In the genomic region with DNA sequence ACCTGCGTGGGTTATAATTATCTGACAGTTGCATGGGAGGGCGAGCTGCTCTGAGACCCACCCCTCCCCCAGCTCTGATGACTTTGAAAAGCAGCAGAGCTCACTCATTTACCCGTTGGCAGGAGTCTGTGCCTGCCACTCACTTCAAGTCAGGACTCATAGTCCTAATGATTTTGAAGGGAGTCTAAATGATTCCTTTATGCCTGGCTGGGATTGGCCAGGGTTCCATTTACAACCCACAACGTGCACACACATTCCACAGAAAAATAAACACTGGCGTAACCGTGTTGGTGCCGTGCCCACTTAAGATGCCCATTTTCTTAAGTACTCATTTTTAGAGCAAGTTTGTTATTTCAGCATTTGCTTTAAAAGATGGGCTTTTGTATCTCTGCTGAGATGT, we compare ENCODE assay signal across 15 mouse cellular contexts.
DNase-seq lines count a peak whose midpoint lies in the region; ATAC-seq lines count a peak whose summit lies in the region.
"Had no signal": no experiment of that assay in that cellular context is flagged by ENCODE, and none has a peak within 500 bp of the region (broad histone marks: within the 10 kb centered on the region; RNA-seq: fewer than 3 reads in every experiment).

No protein-coding gene starts in this region.

- H3K4me1 ChIP-seq in heart, embryonic 13.5 days: peaks cover 11% of the 10 kb centered on the region
- peaks cover 23% of the 10 kb centered on the region for H3K4me1 ChIP-seq in limb, embryonic 13.5 days
- H3K4me1 ChIP-seq: liver, embryonic 15.5 days; midbrain, embryonic 13.5 days had no signal

- no peak overlapping the region for H3K9ac ChIP-seq in heart, embryonic 13.5 days
- no peak overlapping the region for H3K9ac ChIP-seq in limb, embryonic 13.5 days
- H3K9ac ChIP-seq: kidney, embryonic 15.5 days; liver, embryonic 15.5 days; midbrain, embryonic 13.5 days had no signal

- intact Hi-C loops in heart, postnatal 14 days (cut with DNase I): no loop called here

- no peak overlapping the region for H3K4me2 ChIP-seq in heart, embryonic 13.5 days
- peak overlapping the region; percentile 28 for H3K4me2 ChIP-seq in limb, embryonic 13.5 days (replicated peaks)
- H3K4me2 ChIP-seq: kidney, embryonic 15.5 days; liver, embryonic 15.5 days; midbrain, embryonic 13.5 days had no signal

- H3K4me3 ChIP-seq in heart, embryonic 13.5 days: no peak overlapping the region
- H3K4me3 ChIP-seq in limb, embryonic 13.5 days: no peak overlapping the region
- H3K4me3 ChIP-seq: hindbrain, embryonic 10.5 days; kidney, embryonic 15.5 days; liver, embryonic 15.5 days; midbrain, embryonic 13.5 days had no signal

- ATAC-seq in heart, embryonic 13.5 days (ENCODE audit: extremely low read depth, insufficient number of reproducible peaks, low FRiP score, low TSS enrichment): no peak
- peak; percentile 71; the same call in 1 of the 2 replicates for ATAC-seq in limb, embryonic 13.5 days (ENCODE audit: low FRiP score, low read depth)
- ATAC-seq in activated CD4-positive, CD25-positive, alpha-beta regulatory T cell, adult 4 months: no peak
- ATAC-seq: midbrain, embryonic 13.5 days had no signal

- no peaks in the 10 kb centered on the region for H3K9me3 ChIP-seq in heart, embryonic 13.5 days
- peaks cover 7% of the 10 kb centered on the region; the same call in 1 of the 2 replicates for H3K9me3 ChIP-seq in limb, embryonic 13.5 days
- H3K9me3 ChIP-seq: hindbrain, embryonic 10.5 days; kidney, embryonic 15.5 days; liver, embryonic 15.5 days; midbrain, embryonic 13.5 days had no signal

- DNase-seq in heart, postnatal 14 days: no peak
- peak; percentile 82 for DNase-seq in Muller cell, postnatal 12 days (ENCODE audit: inconsistent ontology term)
- DNase-seq in lung, postnatal 14 days: peak; percentile 11
- DNase-seq in spleen, postnatal 14 days (ENCODE audit: low spot score in 2 of 2): no peak
- no peak for DNase-seq in adrenal gland, adult (ENCODE audit: inconsistent age in 2 of 2, low spot score in 1 of 2)
- DNase-seq: cerebellum, adult 11 months; right cerebral cortex, postnatal 25 days; thymus, postnatal 14 days had no signal

- peak overlapping the region; percentile 5; the same call in 1 of the 2 replicates for H3K27ac ChIP-seq in heart, embryonic 13.5 days (replicated peaks)
- H3K27ac ChIP-seq in limb, embryonic 13.5 days: peak overlapping the region; percentile 63
- H3K27ac ChIP-seq: hindbrain, embryonic 10.5 days; kidney, embryonic 15.5 days; liver, embryonic 15.5 days; midbrain, embryonic 13.5 days had no signal

- 38% methylated on average over 7 of the region's 7 CpGs for WGBS in heart, embryonic 13.5 days
- WGBS in limb, embryonic 13.5 days: 37% methylated on average over 7 of the region's 7 CpGs

- H3K36me3 ChIP-seq in heart, embryonic 13.5 days: no peaks in the 10 kb centered on the region
- H3K36me3 ChIP-seq in limb, embryonic 13.5 days: no peaks in the 10 kb centered on the region
- H3K36me3 ChIP-seq: hindbrain, embryonic 10.5 days; kidney, embryonic 15.5 days; liver, embryonic 15.5 days; midbrain, embryonic 13.5 days had no signal

- H3K27me3 ChIP-seq in heart, embryonic 13.5 days (replicated peaks): peaks cover 21% of the 10 kb centered on the region; the same call in 1 of the 2 replicates
- H3K27me3 ChIP-seq in limb, embryonic 13.5 days: 0 out of 2 replicates have a peak, but pooled peaks cover 2% of the 10 kb centered on the region
- H3K27me3 ChIP-seq: kidney, embryonic 15.5 days; midbrain, embryonic 13.5 days had no signal

Comparison
In these comparisons a context has a peak if more than half of its experiments do, and no peak if none do; other contexts are left out.
1. DNase-seq: peak in Muller cell, postnatal 12 days (single experiment) and lung, postnatal 14 days (single experiment); none in heart, postnatal 14 days (0 of 2), spleen, postnatal 14 days (0 of 2) and adrenal gland, adult (0 of 2).